Mouse (Mus musculus) sigmoid colon, adult 10 weeks (tissue): Measurements from ENCODE around the gene Mrpl52. TPM values are rescaled to one million over a fixed set of nuclear protein-coding genes. Genes with fewer than 3 reads are reported as not detected.

Source experiments
- polyA plus RNA-seq: library from polyadenylated mRNA; stranded (reverse); fragments of 350-450 nt; fragmentation: Illumina TruSeq; extraction: RNeasy Lipid Tissue Mini Kit (QIAGEN cat#74804); gene quantifications from one replicate; pipeline ENCODE4 v1.2.3, GENCODE M21; 2014; ENCODE audit warnings: low read depth, low replicate concordance

The Mrpl52 gene
- 54.2 TPM for polyA plus RNA-seq

DNA sequence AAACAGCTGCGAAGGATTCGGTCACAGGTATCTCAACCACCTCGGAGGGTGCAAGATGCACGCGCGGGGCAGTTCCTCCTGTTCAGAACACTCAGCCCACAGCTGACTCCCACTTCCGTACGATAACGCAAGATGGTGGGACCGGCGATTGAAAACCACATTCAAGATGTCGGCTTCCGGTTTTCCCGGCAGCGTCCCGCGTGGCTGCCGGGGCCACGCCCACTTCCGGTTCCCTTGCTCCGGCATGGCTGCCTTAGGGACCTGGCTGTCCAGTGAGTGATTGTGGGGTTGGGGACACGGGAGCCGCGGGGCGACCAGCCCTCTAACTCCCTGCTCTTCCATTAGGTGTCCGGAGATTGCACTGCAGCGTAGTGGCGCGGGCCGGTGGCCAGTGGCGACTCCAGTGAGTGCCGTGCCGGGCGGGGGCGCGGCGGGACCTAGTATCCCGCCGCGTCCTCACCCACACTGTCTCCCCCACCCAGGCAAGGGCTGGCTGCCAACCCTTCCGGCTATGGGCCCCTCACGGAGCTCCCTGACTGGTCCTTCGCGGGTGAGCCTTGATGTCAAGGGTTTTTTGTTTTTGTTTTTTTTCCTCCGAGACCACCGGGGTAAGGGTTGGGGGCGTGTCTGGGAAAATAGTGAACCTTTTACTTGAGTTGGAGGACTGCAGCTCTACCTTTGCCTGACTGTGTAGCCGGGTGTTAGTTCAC lies at the start of gene Mrpl52:
Gene Mrpl52 (plus strand): TSS at position 221 of the 710 bp plus-strand sequence.

DNA sequence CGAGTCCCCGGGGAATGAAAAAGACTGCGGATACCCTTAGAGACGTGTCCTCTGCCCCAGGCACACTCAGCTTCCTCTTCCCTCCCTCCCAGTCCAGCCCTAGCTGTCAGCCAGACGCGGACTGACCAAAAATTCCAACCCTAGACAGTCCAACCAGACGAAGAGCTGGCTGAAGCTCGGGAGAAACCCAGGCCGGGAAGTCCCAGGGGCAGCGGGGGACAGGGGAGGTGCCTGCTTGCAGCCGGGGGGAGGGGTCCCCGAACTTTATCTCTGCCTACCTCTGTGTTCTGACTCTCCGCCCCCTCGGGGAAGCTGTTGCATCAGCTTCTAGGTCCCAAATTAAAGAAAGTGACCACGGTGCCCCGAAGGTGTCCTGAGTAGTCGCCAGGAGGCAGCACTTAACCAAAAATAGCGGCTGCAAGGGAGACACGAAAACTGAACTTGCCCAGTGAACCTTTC lies 9.1 kb upstream of the Mrpl52 start, which contains the start of gene Slc7a7:
Gene Slc7a7 (minus strand): TSS at position 158 of the 459 bp plus-strand sequence.

DNA sequence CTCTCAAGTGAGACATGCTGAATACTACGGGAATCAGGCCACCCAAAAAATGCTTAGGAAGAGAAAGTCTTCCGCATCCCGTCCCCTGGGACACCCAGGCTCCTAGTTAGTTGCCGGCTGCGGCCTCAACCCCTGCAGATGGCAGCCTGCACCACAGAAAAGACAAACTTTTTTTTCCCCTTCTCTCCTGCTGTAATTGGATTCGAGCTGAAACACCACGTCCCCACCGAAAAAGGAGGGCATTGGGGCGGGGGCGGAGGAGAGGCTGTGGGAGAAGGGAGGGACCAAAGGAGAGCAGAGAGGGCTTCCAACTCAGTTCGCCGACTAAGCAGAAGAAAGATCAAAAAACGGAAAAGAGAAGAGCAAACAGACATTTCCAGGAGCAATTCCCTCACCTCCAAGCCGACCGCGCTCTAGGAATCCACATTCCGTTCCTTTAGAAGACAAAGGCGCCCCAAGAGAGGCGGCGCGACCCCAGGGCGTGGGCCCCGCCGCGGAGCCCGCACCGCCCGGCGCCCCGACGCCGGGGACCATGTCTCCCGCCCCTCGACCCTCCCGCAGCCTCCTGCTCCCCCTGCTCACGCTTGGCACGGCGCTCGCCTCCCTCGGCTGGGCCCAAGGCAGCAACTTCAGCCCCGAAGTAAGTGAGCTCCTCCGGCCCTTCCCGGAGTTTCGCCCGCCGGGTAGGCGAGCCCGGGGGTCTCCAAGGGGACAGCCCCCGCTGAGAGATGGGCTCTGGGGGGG lies 4.8 kb downstream of the Mrpl52 start, which contains the start of gene Mmp14:
Gene Mmp14 (plus strand): TSS at position 279 of the 744 bp plus-strand sequence.

DNA sequence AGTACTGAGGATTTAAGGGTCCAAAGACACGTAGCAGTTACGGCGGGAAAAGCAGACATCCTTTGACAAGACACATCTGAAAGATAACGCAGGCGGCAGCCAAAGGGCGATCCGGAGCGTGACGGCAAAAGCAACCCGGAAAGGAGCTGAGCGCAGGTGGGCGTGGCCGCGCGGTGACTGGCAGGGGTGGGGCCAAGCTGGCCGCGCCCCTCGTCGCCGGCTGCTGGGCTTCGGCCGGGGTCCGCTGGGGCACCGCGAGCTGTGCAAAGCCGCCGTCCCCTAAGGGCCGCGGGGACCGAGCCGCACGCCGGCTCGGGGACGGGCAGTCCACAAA lies 37.2 kb downstream of the Mrpl52 start, which contains the start of gene Lrp10:
Gene Lrp10 (plus strand): TSS at position 179 of the 334 bp plus-strand sequence.

DNA sequence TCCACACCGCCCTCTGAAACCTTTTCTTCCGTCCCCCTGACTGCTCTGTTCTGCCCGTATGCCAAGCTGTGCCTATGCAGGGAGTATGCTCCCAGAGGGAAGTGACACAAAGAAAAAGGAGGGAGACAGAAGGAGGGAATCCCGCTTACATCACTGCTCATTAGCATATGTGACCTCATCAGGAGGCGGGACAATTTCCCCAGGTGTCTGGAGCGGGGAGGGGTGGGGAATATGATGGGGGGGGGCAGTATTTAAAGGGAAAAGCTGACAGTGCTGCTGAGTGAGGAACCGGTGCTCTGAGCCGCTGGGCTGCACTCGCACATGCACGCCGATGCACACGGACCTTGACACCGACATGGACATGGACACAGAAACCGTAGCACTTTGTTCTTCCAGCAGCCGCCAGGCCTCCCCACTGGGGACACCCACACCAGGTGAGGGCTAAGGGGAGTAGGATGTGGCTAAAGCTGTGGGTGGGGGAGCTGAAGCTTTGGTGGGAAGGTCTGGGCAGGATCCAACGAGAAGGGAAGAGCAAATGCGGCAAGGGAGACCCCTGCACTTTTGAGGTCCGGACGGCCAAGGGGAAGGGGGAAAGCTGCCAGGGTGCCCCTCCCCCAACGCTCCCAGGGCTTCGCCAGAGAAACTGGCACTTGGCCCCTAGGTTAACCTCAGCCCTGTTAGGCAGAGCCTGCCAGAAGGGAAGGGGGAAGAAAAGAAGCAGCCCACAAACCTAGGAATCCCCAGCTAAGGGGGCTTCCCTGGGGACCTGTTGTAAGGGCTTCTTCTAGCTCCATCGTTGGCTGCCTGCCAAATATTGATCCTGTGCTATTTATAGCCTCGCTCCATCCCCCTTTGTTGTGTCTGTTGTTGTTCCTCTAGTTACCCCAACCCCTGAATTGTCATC lies 49.5 kb downstream of the Mrpl52 start, which contains the start of gene Rem2:
Gene Rem2 (plus strand): TSS at position 160 of the 904 bp plus-strand sequence.

Other genes with a start within 250 kb of the Mrpl52 start
- 7.5 TPM for gene Dad1, start 172.8 kb upstream of the Mrpl52 start, polyA plus RNA-seq
- gene Abhd4, start 172.7 kb upstream of the Mrpl52 start, polyA plus RNA-seq, result 13.7 TPM
- not detected for gene Olfr49, start 142.0 kb upstream of the Mrpl52 start, polyA plus RNA-seq
- 15.8 TPM for gene Oxa1l, start 66.1 kb upstream of the Mrpl52 start, polyA plus RNA-seq
- 5.1 TPM for gene Slc7a7, start 9.1 kb upstream of the Mrpl52 start, polyA plus RNA-seq
- gene Mmp14, start 4.7 kb downstream of the Mrpl52 start, polyA plus RNA-seq, result 30.0 TPM
- 6.7 TPM for gene Lrp10, start 37.2 kb downstream of the Mrpl52 start, polyA plus RNA-seq
- 0.38 TPM for gene Rem2, start 49.2 kb downstream of the Mrpl52 start, polyA plus RNA-seq
- gene Prmt5, start 90.6 kb downstream of the Mrpl52 start, polyA plus RNA-seq, result 37.2 TPM
- gene Haus4, start 127.7 kb downstream of the Mrpl52 start, polyA plus RNA-seq, result 2.8 TPM
- 1.6 TPM for gene Ajuba, start 150.6 kb downstream of the Mrpl52 start, polyA plus RNA-seq
- 2.6 TPM for gene 4931414P19Rik, start 179.1 kb downstream of the Mrpl52 start, polyA plus RNA-seq
- 1.9 TPM for gene Psmb5, start 191.1 kb downstream of the Mrpl52 start, polyA plus RNA-seq
- gene Psmb11, start 194.5 kb downstream of the Mrpl52 start, polyA plus RNA-seq, result not detected
- not detected for gene Gm17606, start 214.0 kb downstream of the Mrpl52 start, polyA plus RNA-seq
- gene Cdh24, start 214.5 kb downstream of the Mrpl52 start, polyA plus RNA-seq, result 0.32 TPM